Mouse (Mus musculus): ENCODE results near the gene Olfr56.
"Not testable (repeated sequence)": the region's sequence is repeated elsewhere in the genome, so short reads cannot be mapped to it uniquely, and the experiment has no call there.

Gene Olfr56

GRCm38 (mm10) chr11:49051894-49052293 lies 73.2 kb downstream of the Olfr56 start:
- not testable (repeated sequence) for DNase-seq (ENCODE audit: low read depth, low spot score)

- not testable (repeated sequence) for DNase-seq (ENCODE audit: low read depth, low spot score)
These were observed 81.4 kb downstream of the Olfr56 start for GRCm38 (mm10) chr11:49060061-49060460.

GRCm38 (mm10) chr11:49061865-49062264 lies 83.2 kb downstream of the Olfr56 start:
- not testable (repeated sequence) for DNase-seq (ENCODE audit: low read depth, low spot score)

GRCm38 (mm10) chr11:49063713-49064469 lies 85.2 kb downstream of the Olfr56 start, which contains the start of gene Tgtp2:
Tgtp2 (minus strand) TSS chr11:49064206.
- not testable (repeated sequence) for DNase-seq (ENCODE audit: low read depth, low spot score)

GRCm38 (mm10) chr11:49068358-49068757 lies 89.7 kb downstream of the Olfr56 start:
- no peak for DNase-seq (ENCODE audit: low read depth, low spot score)

GRCm38 (mm10) chr11:49076001-49076757 lies 97.5 kb downstream of the Olfr56 start, which contains the start of gene Ifi47:
Ifi47 (plus strand) TSS chr11:49076587.
- not testable (repeated sequence) for DNase-seq (ENCODE audit: low read depth, low spot score)

GRCm38 (mm10) chr11:49077012-49077411 lies 98.3 kb downstream of the Olfr56 start:
- DNase-seq (ENCODE audit: low read depth, low spot score), result no peak

GRCm38 (mm10) chr11:49078719-49079118 lies 100.0 kb downstream of the Olfr56 start:
- no peak for DNase-seq (ENCODE audit: low read depth, low spot score)

GRCm38 (mm10) chr11:49080636-49081035 lies 101.9 kb downstream of the Olfr56 start:
- DNase-seq (ENCODE audit: low read depth, low spot score), result no peak

- no peak for DNase-seq (ENCODE audit: low read depth, low spot score)
These were observed 102.7 kb downstream of the Olfr56 start for GRCm38 (mm10) chr11:49081356-49081755.

GRCm38 (mm10) chr11:49081886-49082285 lies 103.2 kb downstream of the Olfr56 start:
- DNase-seq (ENCODE audit: low read depth, low spot score), result no peak

- no peak for DNase-seq (ENCODE audit: low read depth, low spot score)
These were observed 104.5 kb downstream of the Olfr56 start for GRCm38 (mm10) chr11:49083146-49083545.

GRCm38 (mm10) chr11:49083808-49084207 lies 105.1 kb downstream of the Olfr56 start:
- no peak for DNase-seq (ENCODE audit: low read depth, low spot score)

- DNase-seq (ENCODE audit: low read depth, low spot score), result no peak
These were observed 105.7 kb downstream of the Olfr56 start for GRCm38 (mm10) chr11:49084385-49084784.

GRCm38 (mm10) chr11:49084875-49085274 lies 106.2 kb downstream of the Olfr56 start:
- DNase-seq (ENCODE audit: low read depth, low spot score), result no peak

- no peak for DNase-seq (ENCODE audit: low read depth, low spot score)
These were observed 108.2 kb downstream of the Olfr56 start for GRCm38 (mm10) chr11:49086858-49087361.

- DNase-seq (ENCODE audit: low read depth, low spot score), result peak; percentile 36
These were observed 109.3 kb downstream of the Olfr56 start for GRCm38 (mm10) chr11:49087830-49088616.

- no peak for DNase-seq (ENCODE audit: low read depth, low spot score)
These were observed 110.4 kb downstream of the Olfr56 start for GRCm38 (mm10) chr11:49088990-49089652.

- peak; percentile 25 for DNase-seq (ENCODE audit: low read depth, low spot score)
These were observed 111.2 kb downstream of the Olfr56 start for GRCm38 (mm10) chr11:49089735-49090507.

- DNase-seq (ENCODE audit: low read depth, low spot score), result no peak
These were observed 111.9 kb downstream of the Olfr56 start for GRCm38 (mm10) chr11:49090551-49090950.

Measured in ES-CJ7 (cell line).